Mouse (Mus musculus) embryonic fibroblast, embryonic 13.5 days (primary cell): ENCODE results near the gene Vwde.

Source experiments
- CTCF ChIP-seq: IDR thresholded peaks from 2 replicates; pipeline ENCODE4 v1.5.1; 2011; ENCODE audit warnings: mild to moderate bottlenecking, control low read depth, low read length, moderate library complexity, borderline replicate concordance; ENCODE audit not compliant: insufficient read depth
- POLR2A ChIP-seq: IDR thresholded peaks from 2 replicates; pipeline ENCODE4 v1.6.1; 2011; ENCODE audit warnings: low read depth, mild to moderate bottlenecking, control low read depth, low read length, moderate library complexity

- no peak for TF ChIP-seq CTCF
- no peak for TF ChIP-seq POLR2A
Observed at GRCm38 (mm10) chr6:13186836-13187235, 37.9 kb downstream of the Vwde start.
